8 mouse cellular contexts compared by ENCODE assay signal in the genomic region with DNA sequence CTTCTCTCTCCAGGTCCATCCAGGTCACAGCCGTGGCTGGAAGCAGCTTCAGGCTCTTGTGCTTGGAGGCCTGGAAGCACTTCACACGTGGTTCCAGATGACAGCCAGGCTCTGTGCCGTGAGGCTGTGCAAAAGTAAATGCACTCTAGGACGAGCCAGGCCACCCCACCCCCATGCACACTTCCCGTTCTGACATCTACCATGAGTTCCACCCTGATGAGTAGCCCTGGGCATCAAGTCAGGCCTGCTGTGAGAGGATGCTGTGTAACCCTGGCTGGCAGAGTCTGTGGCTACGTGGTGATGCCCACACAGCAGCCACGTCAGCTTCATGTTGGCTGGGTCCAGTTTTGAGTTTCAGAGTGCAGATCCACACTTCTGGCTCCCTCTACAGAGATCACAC.
DNase-seq lines count a peak whose midpoint lies in the region; ATAC-seq and TF ChIP-seq lines count a peak whose summit lies in the region.

No protein-coding gene starts in this region.

- H3K36me3 ChIP-seq in heart, embryonic 10.5 days = no peaks in the 10 kb centered on the region
- H3K36me3 ChIP-seq in neural tube, embryonic 15.5 days = no peaks in the 10 kb centered on the region

- H3K4me1 ChIP-seq in lung, adult 2 months (ENCODE audit: control insufficient read depth, insufficient read depth, low read length) = no peaks in the 10 kb centered on the region
- H3K4me1 ChIP-seq in heart, embryonic 10.5 days = peaks cover 63% of the 10 kb centered on the region
- peaks cover 39% of the 10 kb centered on the region for H3K4me1 ChIP-seq in neural tube, embryonic 15.5 days

- no peak for TF ChIP-seq CTCF in lung, adult 2 months (IDR thresholded peaks at IDR 0.05; ENCODE audit: insufficient read depth, low read length)

- H3K4me2 ChIP-seq in neural tube, embryonic 15.5 days = no peak overlapping the region

- 52% methylated on average over 7 of the region's 7 CpGs for WGBS in lung, adult 2 months
- 40% methylated on average over 7 of the region's 7 CpGs for WGBS in heart, embryonic 10.5 days
- WGBS in neural tube, embryonic 15.5 days = 57% methylated on average over 7 of the region's 7 CpGs

- peak; percentile 20 to 27 for DNase-seq in lung, adult 18-20 months
- no peak for DNase-seq in lung, adult 2 months
- no peak for DNase-seq in heart, embryonic 10.5 days (ENCODE audit: low spot score)
- peak; percentile 43 to 44 for DNase-seq in lung, postnatal 4 days
- no peak for DNase-seq in thymus, postnatal 4 days
- no peak for DNase-seq in kidney, adult 18-20 months

- TF ChIP-seq POLR2A in lung, adult 2 months (IDR thresholded peaks at IDR 0.05; ENCODE audit: borderline replicate concordance, extremely low read depth, low read depth, low read length) = no peak

- no peak overlapping the region for H3K9ac ChIP-seq in neural tube, embryonic 15.5 days (replicated peaks)

- no peaks in the 10 kb centered on the region for H3K9me3 ChIP-seq in heart, embryonic 10.5 days
- H3K9me3 ChIP-seq in neural tube, embryonic 15.5 days (replicated peaks) = no peaks in the 10 kb centered on the region

- H3K4me3 ChIP-seq in lung, adult 2 months (replicated peaks; ENCODE audit: extremely low read depth, low read depth, low read length) = no peak overlapping the region
- H3K4me3 ChIP-seq in heart, embryonic 10.5 days = no peak overlapping the region
- H3K4me3 ChIP-seq in neural tube, embryonic 15.5 days (replicated peaks) = no peak overlapping the region

- peak; percentile 79 for ATAC-seq in common myeloid progenitor, adult 5-6 weeks (replicated peaks; ENCODE audit: low read depth, poor library complexity, severe bottlenecking)
- ATAC-seq in neural tube, embryonic 15.5 days (ENCODE audit: low FRiP score) = no peak

- peak overlapping the region; percentile 75 for H3K27ac ChIP-seq in heart, embryonic 10.5 days
- no peak overlapping the region for H3K27ac ChIP-seq in neural tube, embryonic 15.5 days (replicated peaks)

- H3K27me3 ChIP-seq in heart, embryonic 10.5 days (ENCODE audit: insufficient read depth, poor library complexity, severe bottlenecking) = peaks cover 12% of the 10 kb centered on the region; the same call in 1 of the 2 replicates
- H3K27me3 ChIP-seq in neural tube, embryonic 15.5 days (replicated peaks) = no peaks in the 10 kb centered on the region

Comparison
In these comparisons a context has a peak if more than half of its experiments do, and no peak if none do; other contexts are left out.
1. DNase-seq: peak in lung, adult 18-20 months (2 of 2) and lung, postnatal 4 days (2 of 2); none in lung, adult 2 months (single experiment), heart, embryonic 10.5 days (single experiment), thymus, postnatal 4 days (single experiment) and kidney, adult 18-20 months (single experiment).